Mouse (Mus musculus) v-Abl transformed pro-B cells (cell line): ENCODE measurements around the gene Ccdc105.

ENCODE experiments used
- in situ Hi-C, 2 experiments: fragments of 400-800 bp; cut with MboI; formaldehyde crosslinking; loops; one replicate each; pipeline ENCODE4 v1.15.1; 2025; ENCODE audit not compliant: unreplicated experiment in 2 of 2

The Ccdc105 gene

DNA sequence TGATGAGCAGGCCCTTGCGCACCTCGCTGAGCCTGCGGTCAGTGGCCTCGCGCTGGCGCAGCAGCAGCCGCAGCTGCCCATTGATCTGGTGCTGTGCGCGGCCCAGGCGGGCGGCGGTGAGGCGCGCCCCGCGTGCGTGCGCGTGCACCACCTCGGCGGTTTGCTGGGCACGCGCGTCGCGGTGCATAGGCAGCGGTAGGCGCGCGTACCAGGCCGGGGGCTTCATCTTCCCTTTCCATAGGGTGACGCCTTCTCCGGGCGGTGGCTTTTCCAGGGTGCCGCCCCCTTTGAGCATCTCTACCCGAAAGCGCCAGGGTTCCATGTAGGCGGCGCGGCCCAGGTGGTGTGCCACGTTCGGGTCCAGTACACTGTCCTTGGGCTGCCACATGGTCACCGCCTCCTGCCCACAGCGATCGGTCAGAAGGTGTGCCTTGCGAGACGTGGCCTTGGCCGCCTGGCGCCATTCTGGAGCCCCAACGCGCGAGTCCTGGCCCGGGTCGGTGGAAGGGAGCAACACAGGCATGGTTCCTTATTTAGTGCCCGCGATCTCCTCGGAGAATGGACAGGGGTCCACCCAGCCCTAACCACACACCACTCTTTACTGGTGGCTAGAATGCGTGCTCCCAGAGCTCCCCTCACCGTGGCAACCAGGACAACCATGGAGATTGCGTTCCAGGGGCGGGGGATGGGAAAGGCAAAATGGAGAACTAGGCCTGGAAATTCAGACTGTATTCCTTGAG is at the start of gene Ccdc105:
Gene Ccdc105 (minus strand): TSS at position 614 of the 740 bp plus-strand sequence.
- in situ Hi-C loops = loop anchor here (10.0 to 25.0 kb wide), 4 partner anchors 240 to 892 kb away; partner anchors contain the start of genes Odf3l2 (in 2 of the 2), Olfr1358 (in 1 of the 2) and Shc2 (in 1 of the 2)

DNA sequence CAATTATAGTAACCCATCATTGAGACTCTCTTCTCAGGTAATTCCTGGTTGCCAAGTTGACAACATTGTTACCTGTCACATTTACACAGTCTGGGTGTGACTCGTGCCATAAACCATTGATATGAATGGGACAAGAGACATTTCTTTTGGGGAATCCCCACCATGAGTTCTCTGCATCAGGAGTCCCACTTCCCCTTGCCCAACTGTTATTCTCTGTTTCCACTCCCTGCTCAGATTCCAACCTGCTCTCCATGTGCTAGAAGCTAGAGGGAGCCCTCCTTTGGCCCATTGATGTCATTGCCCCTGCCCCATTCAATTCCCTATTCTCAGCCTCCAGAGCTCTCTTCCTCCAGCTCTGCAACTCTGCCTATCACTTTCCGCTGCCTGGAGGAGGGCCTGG is 48.6 kb upstream of the Ccdc105 start:
- in situ Hi-C loops = no loop called here

DNA sequence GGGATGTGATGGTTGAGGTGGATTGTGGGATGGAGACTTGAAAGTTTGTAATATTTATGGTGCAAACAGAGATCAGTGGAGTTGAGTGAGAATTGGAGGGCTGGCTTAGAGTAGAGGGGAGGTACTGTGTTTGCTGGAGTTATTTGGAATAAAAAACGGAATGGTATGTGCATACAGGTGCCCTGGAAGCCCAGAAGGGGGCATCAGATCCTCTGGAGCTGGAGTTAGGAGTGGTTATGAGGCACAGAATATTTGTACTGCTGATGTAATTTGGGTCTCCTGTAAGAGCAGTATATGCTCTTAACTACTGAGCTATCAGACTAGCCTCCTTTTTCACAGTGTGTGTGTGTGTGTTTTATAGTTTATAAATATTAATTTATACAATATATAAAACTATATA is 37.7 kb upstream of the Ccdc105 start:
- in situ Hi-C loops = no loop called here

DNA sequence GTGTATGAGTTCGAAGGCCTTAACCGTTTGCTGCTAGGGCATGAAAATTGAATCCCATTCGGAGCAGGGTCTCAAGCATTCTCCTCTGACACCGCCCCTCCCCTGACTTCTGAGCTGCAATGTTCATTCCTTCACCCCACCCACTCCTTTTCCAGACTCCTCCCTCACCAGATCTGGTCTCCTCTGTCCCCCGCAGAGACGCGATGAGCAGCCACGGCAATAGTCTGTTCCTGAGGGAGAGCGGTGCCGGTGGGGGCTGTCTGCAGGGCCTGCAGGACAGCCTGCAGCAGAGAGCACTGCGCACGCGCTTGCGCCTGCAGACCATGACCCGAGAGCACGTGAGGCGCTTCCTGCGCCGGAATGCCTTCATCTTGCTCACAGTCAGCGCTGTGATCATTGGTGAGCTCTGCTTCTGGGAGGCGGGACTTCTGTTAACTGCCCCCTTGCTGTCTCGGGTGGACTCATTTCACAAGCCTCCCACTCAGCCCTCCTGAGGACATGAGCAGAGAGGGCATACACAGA is 34.8 kb upstream of the Ccdc105 start:
- in situ Hi-C loops = no loop called here

DNA sequence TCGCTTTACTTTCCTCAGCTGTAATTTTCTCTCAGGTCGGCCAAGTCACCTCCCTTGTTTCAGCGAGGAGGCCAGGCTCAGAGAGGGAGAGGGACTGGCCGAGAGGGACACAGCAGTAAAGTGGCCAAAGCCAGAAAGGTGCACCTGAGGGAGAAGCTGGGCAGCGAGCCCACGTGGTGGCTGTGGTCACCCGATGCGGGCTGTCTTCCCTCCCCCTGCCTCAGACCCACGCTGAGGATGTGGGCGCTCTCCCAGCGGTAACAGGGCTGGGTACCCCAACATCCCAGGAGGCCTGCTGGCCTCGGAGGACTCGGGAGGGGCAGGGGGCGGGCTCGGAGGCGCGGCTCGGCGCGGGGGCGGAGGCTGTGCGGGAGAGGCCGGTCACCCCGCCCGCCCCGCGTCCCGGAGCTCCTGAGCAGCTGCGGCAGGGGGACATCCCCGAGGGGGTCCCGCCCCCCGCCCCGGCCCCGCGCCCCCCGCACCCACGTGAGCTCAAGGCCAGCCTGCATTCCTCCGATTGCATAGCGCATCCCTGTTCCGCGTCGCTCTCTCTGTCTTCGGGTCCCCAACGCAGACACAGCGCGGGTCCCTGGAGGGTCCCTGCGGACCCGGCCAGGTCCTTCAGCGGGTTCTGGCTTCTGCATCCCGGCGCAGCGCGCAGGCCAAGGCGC is 27.3 kb upstream of the Ccdc105 start, which contains the start of gene Slc1a6:
Gene Slc1a6 (plus strand): TSS at position 516 of the 671 bp plus-strand sequence.
- in situ Hi-C loops = no loop called here

DNA sequence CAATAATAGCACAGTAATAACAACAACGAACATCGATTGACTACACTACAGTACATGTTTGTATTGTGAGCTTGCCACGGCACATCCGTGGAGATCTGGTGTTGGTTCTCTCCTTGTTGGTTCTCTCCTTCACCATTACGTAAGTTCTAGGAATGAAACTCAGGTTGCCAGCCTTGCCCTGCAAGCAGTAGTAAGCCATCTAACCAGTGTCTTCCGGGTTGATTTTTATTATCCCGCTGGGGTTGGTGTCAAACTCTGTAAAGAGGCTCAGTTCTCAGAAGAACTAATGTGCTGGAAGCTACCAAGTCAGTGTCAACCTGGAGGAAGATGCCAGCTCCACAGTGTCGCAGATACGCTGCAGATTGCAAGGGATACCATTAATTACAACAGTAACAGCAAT is 26.7 kb upstream of the Ccdc105 start:
- in situ Hi-C loops = no loop called here

DNA sequence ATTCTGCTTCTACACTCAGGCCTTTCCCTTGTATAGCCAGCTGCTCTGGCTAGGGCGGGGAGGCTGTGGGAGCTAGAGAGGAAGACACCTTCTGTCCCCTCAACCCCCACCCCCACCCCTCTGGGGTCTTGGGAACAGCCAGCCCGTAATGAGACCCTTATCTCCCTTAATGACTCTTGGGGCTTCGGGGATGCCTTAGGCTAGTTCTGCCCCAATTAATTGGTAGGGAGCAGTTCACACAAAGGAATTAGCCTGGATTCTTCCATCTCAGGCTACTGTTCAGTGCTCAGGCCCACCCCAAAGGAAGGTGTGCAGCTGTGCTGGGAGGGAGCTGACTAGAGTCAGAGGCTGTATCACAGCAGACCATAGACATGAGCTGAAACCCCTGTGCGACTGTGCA is 23.0 kb upstream of the Ccdc105 start:
- in situ Hi-C loops = no loop called here

DNA sequence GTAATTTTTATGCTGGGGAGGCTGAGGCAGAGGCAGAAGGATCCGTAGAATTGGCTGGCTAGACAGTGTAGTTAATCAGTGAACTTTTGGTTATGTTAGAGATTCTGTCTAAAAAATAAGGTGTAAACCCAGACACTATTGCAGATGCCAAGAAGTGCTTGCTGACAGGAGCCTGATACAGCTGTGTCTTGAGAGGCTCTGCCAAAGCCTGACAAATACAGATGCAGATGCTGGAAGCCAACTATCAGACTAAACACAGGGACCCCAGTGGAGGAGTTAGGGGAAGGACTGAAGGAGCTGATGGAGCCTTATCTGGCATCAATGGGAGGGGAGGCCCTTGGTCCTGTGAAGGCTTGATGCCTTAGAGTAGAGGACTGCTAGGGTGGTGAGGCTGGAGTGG is 12.7 kb upstream of the Ccdc105 start:
- in situ Hi-C loops = loop anchor here (25.0 kb wide), 2 partner anchors 253 to 872 kb away; partner anchors contain the start of genes Odf3l2 (in 1 of the 2), Olfr1358 (in 1 of the 2) and Shc2 (in 1 of the 2)

DNA sequence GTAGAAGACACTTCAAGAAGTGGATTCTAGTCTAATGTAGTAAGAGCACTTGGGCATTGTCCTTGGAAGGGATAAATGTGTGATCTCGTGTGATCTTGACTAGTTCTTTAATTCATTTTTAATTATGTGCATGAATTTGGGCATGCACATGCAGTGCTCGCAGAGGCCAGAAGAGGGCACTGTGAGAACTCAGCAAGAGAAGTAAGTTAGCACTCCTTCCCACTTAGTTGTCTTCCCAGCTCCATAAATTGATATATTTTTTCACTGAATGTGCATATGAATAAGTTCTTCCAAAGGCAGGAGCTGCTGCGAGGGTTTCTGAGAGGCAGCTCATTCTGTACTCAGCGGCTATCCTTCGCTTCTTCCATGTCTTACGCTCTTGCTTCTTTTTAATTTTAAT is 3.2 kb upstream of the Ccdc105 start:
- in situ Hi-C loops = loop anchor here (5.0 to 25.0 kb wide), 6 partner anchors 244 to 889 kb away; partner anchors contain the start of genes Odf3l2 (in 2 of the 2), Olfr1358 (in 1 of the 2) and Shc2 (in 1 of the 2)

DNA sequence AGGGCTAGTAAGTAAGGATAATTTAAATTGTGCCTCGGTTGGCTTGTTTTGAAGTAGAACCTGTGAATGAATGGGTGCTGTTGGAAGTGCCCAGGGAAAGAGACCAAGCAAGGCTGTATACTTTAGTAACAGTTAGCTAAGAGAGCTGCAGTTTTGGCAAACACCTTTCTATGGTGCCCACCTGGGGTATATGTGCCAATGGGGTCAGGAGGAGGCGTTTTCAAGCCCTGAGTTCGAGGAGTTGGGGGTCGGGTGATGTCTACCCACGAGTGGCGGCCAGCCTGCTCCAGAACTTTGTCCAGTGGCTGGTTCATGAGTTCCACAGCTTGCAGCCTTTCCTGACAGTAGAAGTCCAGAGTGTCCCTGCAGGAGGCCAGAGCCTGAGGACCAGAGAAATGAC is 3.9 kb downstream of the Ccdc105 start:
- in situ Hi-C loops = no loop called here

DNA sequence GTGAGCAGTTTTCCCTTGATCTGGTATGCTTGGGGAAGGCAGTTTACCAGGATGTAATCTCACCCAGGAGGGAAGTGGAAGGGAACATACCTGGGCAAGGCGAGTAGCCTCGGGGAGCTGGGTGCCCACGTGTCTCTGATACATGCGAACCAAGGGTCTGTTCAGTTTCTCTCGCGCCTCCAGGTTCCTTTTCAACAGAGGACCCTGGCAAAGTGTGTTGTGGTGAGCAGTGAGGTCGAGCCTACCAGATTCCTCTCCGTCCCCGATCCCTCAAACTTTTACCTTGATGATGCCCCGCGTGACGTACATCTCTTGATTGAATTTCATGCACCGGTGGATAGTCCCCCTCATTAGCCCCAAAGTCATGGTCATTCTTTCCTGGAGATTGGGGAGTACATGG is 4.7 kb downstream of the Ccdc105 start:
- in situ Hi-C loops = no loop called here

DNA sequence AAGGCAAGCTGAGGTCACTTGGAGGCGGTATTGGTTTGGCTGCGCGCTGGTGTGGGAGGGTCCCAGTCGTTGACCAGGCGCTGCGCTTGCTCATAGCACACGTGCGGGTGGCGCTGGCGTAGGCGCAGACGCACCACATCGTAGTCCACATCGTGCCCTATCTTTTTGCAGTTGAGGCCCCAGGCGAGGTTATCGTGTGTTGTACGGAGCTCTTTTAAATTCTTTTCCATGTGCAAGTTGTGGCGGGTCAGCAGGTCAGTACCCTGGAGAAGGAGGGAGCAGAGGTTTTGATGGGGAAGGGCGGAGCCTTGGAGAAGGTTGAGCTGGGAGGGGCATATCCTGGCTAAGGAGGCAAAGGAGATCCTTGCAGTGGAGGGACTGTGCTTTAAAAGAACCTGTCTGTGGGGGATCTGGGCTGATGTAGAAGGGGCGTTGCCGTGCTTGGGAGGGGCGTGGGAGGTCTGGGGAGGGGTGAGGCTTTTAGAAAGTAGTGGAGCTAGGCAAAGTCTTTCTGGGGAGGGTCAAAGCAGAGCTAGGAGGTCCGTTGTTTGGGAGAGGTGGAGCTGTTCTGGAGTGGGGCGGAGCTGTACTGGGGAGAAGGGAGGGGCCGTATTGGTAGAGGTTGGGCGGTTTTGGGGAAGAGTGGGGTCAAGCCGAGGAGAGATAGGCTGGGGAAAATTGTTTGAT is 5.7 kb downstream of the Ccdc105 start:
- in situ Hi-C loops = no loop called here

DNA sequence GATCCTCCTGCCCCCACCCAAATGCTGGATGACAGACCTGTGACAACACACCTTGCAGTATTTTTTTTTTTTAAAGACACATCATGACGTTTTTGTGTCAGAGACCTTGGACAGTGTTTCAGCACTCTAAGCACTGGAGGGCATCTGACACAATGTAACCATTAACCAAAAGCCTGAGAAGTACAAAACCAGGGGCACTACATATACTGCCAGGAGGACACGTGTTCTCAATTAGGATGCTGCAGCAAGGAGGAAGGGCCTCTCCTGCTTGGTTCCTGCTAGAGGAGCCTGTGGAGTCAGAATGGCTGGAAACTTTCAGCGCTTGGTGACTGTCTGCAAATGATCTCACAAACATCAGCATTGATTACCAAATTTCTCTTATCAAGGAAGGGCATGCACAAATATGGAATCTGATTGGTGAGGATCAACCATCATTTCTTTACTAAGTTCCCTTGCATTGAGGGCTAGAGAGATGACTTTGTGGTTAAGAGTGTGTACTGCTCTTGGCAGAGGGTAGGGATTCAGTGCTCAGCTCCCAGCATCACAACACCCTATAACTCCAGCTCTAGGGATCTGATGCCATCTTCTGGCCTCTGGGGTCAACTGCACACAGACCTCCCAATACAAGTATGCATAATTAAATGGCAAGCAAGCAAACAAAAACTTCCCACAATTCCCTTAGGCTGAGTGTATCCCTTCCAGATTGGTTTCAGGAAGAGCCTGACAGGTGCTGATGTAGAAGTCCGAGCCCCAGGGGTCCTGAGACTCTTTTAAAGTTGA is 7.2 kb downstream of the Ccdc105 start:
- in situ Hi-C loops = no loop called here

DNA sequence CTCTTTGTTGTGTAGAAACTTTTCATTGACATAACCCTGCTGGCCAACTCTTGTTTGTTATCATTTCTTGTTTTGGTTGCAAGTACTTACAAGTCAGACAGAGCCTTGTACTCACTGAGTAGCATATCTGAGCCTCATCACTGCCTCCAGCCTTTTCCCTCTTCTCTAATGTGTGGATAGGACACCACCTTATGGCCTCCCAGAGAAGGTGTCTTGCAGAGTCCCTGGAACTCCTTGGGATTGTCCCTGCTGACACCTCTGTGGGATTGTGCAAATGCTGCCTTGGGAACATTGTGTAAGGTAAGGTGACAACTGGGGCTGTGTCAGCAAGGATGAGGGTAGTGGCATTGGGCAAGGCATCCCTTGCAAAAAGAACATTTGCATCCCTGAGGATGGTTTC is 9.1 kb downstream of the Ccdc105 start:
- in situ Hi-C loops = no loop called here

DNA sequence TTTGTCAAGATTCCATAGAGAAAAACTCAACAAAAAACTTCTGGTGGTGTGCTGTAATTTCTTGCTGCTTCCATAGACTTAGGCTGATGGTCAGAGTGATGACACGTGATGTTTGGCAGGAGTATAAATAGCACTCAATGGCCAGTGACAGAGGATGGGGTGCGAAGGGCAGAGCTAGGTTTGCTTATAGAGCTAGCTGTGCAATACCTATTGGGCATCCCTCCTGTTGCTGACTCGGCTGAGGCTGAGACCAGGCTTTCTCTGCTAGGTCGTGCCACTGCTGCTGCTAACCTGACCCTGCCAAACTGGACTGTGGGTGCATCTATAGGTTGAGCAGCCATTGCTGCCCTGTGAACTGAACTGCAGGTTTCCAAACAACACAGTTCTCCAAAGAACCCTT is 13.0 kb downstream of the Ccdc105 start:
- in situ Hi-C loops = no loop called here

DNA sequence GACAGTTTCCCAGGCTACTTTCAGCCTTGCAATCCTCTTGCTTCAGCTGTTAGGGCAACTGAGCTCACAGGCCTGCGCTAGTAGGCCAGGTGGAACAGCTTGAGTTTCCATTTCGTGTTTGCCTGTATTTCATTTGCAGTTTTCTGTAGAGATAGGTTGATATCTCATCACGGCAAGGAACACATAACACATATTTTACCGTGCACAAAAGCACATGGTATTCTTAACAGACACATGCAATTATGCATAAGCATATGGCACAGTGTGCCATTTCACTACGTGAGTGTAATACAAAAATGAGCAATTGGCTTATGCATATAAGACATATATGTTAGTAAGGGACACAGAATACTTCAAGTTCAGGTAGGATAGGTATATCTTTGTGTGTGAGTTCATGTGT is 25.0 kb downstream of the Ccdc105 start:
- in situ Hi-C loops = no loop called here

DNA sequence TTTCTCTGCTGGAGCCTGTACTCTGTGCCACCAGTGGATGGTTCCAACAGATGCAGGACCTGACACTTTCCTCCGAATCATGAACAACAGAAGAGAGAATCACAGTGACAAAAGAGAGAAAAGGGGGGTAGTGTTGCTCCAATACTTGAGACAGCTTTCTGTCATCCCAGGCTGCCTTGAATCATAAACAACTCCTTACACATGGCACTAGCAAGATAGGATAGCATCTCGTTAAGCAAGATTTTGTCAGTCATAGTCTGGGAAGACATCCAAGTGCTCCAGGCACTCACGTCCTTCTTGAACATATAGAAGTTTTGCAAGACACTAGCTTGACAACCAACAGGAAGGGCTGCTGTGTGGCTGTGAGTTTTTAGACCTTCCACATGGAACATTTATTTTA is 25.8 kb downstream of the Ccdc105 start:
- in situ Hi-C loops = no loop called here

DNA sequence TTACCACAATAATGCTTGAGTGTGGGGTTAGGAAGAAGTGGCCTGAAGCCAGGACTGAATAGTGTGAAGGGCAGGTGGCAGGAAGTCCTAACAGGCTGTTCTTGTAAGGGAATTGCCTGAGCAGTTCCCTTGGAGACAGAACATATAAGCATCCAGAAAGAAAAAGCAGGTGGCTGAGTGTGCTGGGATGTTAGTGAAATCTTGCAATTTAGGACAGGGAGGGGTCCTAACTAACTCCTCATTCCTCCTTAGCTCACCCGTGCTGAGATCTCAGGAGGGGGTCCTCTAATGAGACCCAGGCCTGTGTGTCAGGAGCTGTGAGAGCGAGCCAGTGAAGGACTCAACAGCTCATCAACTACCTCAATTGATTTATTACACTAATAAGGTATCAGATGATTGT is 29.4 kb downstream of the Ccdc105 start:
- in situ Hi-C loops = no loop called here

DNA sequence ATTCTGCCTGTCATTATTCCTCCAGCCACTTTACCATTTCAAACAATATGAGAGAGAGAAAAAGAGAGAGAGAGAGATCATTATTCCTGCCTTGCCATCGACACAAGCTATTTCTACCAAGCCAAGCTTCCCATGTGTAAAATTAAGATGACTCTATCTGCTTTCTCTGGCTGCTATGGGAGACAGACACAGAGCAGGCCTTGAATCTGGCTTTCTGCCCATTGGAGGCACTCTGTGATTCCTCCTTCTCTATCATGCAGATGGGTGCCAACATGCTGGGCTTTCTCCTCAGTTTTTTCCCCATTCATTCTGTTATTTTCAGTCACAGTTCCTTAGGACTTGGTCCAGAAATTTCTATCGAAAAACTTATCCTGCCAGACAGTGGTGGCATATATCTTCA is 30.2 kb downstream of the Ccdc105 start:
- in situ Hi-C loops = no loop called here

DNA sequence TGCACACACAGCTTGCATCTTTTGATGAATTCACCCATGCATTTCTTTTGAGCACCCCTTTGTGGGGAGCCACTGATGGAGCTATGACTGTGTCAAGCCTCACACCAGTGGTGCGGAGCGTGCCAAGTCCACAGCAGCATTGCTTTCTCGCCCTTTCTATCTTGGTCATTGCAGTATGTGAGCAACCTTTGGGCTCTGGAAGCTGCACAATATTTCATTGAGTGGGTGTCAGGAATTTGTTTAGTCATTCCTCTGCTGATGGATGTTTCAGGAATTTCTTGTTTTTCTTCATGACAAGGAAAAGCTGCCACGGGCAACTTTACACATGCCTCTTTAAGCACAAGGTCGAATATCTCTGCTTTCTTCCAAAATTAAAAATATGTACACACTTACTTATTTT is 30.8 kb downstream of the Ccdc105 start:
- in situ Hi-C loops = no loop called here
